Mouse (Mus musculus): ENCODE results near the gene Qser1.
"Not testable (repeated sequence)": the region's sequence is repeated elsewhere in the genome, so short reads cannot be mapped to it uniquely, and the experiment has no call there.

The Qser1 gene

DNA sequence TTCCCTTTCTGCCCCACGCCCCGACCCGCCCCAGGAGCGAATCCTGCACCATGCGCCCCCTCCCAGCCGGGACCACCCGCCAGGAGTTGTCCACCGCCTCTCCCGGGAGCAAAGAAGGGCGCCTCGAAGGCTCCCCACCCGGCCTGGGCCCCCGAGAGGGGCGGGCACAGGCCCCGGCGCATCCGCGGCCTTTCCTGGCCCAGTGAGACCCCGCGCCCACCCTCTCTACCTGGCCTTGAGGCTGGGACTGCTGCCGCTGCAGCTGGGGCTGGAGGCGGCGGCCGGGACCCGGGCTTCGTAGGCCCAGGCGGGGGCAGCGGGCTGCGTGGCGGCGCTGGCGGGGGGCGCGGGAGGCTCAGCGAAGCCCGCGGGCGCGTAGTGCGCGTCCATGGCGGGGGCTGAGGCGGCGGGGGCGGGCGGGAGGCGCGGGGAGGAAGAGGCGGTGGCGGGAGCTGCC lies at the start of gene Qser1:
Gene Qser1, minus strand, starts transcription at position 390 of the 457 bp plus-strand sequence.
- DNase-seq (ENCODE audit: low read depth, low spot score) = no peak

DNA sequence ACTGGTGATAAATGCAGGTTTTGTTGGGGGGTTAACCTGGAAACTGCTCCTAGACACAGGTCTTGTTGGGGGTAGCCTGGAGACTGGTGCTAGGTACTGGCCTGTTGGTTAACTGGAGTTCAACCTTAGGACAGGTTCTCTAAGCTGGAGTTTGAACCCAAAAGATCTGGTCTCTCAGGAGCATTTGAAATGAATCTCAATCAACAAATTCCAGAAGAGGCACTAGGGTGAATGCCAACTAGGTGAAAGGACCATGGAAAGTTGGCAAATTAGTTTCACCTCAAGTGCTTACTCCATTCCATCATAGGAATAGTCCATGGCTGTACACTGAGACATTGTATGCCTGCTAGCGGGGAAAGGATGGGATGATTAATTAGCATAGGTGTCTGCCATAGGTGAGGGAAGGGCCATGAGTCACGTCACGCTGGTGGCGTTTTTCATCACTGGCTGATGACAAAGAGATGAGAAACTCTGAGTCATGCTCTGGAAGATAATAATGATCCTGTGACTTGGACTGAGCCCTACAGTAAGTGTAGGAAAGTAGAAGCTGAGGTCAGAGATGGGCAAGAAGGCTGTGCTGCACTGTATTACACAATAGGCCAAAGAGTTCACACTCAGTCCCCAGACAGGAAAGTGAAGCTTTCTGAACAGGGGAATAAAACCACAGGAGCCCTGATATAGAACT lies 47.8 kb upstream of the Qser1 start:
- DNase-seq (ENCODE audit: low read depth, low spot score) = no peak

DNA sequence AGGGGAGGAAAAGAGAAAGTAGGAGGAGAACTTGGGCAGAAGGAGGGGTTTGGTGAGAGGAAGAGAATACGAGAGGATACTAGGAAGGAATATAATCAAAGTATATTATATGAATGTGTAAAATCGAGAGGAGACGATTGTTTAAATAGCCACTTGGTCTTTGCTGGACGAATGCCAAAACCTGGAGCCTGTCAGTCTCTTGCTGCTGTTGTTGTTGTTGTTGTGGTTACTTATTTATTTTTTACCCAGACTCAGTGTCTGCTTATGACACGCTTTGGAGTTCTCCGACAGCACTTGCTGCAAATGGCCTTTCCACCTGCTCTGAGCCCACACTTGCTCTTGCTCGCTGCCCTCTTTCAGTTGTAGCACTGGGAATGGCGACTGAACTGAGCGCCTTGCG lies 43.9 kb upstream of the Qser1 start:
- DNase-seq (ENCODE audit: low read depth, low spot score) = no peak

DNA sequence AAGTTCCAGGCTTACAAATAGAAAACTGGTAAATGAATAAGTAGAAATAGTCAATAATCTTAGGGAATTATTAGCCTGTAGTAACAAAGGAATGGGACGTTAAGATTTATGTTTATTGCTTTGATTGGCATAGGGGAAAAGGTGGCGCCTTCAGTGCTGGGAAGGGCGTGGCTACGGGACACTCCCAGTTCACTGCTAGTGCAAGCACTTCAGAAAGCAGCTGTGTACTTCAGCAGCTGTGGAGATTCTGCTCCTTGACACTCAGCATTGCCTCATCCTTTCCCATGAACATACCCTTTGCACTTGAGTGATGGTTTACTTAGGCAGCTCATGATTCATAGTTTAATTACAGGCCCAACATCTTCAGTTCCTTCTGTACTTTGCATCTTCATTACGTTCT lies 42.5 kb upstream of the Qser1 start:
- DNase-seq (ENCODE audit: low read depth, low spot score) = no peak

DNA sequence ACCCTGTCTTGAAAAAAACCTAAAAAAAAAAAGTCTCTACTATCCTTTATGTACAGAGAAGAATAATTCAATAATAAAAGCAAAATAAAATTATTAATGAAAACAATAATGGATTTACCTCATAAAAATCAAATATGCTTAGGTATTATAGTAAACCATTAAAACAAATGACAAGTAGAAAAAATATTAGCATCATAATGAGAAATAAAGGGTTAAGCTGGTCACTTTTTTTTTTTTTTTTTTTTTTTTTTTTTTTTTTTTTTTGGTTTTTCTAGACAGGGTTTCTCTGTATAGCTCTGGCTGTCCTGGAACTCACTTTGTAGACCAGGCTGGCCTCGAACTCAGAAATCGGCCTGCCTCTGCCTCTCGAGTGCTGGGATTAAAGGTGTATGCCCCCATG lies 41.5 kb upstream of the Qser1 start:
- not testable (repeated sequence) for DNase-seq (ENCODE audit: low read depth, low spot score)

DNA sequence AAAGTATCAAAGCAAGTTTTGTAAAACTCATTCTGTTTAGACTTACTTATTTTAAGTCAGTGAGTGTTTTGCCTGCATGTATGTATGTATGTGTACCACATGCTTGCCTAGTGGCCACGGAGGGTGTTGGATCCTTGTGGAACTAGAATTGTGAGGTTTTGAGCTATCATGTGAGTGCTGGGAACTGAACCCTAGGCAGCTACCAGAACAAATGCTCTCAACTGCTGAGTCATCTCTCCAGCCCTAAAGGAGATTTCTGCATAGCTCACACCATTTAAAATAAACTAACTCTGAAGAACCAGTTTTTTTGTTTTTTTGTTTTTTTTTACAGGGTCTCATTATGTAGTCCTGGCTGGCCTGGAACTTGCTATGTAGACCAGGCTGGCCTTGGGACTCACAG lies 39.7 kb upstream of the Qser1 start:
- DNase-seq (ENCODE audit: low read depth, low spot score) = no peak

DNA sequence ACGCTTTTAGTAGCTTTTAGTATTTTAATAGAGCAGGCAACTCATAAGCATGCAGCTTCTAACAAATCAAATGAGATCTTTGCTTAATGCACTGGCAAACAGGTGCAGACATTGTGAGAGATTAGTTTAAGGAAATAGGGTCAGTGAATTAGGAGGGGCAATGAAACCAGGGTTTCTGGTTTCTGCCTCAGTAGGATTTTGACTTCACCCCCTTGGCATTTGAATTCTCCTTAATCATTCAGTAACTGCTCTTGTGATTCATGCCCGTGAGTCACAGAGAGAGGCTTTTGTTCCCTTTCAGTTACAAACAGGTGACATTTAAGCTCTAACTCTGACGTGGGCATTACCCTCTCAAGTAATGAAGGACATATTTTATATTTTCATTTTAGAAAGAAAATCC lies 39.2 kb upstream of the Qser1 start:
- DNase-seq (ENCODE audit: low read depth, low spot score) = no peak

DNA sequence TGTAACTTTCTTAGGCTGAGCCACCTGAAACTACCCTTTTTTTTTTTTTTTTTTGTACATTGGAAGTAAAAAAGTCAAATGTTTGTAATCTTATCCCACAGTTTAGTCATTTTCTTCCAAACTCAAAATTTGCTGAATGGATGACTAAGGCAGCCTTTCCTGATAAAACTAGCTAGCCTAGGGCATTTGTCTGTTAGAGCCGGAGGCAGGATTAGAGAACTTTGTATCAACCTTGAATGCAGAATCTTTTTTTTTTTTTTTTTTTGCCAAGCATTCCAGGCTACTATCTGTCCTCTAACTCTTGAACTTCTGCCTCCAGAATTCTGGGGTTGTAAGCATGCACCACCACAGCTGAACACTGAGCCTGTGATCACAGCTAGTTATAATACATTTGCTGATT lies 38.3 kb upstream of the Qser1 start:
- DNase-seq (ENCODE audit: low read depth, low spot score) = no peak

DNA sequence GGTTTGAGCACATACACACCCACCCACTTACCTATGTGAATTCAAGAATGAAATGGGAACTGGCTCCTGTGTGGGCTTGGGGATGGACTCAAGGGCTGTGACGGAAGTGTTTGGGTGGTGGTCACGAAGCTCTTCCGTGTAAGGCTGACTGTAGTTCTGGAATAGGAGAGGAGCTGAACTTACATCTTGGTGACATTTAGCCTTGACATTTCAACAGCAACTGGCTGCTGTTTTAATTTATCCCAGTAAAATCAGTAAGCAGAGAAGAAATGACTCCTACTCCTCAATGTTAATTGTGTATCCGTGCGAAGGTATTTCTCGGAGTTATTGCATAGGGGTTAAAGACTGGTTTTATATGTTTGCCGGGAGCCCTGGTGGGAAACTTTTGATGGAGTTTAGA lies 36.0 kb upstream of the Qser1 start:
- no peak for DNase-seq (ENCODE audit: low read depth, low spot score)

DNA sequence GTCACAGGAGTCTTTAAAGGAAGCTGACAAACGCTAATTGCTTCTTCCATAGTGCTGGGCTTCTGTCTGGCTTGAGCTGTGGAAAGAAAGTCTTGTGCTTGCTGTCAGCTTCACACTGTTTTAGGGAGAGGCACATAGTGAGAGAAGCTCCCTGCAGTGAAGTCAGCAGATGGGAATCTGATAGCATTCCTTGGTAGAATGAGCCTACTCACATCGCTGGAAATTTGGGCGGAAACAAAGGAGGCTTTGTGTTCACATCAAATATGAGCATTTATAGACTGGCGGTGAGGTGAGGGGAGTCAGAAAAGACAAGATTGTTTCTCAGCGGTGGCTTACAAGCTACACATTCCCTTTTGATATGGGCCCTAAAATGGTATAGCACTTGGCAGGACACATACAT lies 35.1 kb upstream of the Qser1 start:
- DNase-seq (ENCODE audit: low read depth, low spot score) = no peak

DNA sequence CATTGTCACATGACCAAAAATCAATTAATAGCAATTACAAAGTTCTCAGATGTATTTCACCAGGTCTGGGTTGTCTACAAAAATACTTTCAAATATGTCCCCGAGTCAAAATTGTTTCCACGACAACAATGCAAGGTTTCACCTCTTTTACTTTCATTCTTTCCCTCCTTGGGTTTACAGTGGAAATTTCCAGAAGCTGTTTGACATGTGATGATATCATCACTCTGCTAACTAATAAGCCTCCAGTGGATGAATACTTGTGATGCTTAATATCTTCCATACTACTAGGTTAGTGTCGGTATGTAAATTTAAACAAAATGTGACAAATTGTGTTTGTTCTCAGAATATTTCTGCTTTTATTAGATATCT lies 33.4 kb upstream of the Qser1 start:
- no peak for DNase-seq (ENCODE audit: low read depth, low spot score)

DNA sequence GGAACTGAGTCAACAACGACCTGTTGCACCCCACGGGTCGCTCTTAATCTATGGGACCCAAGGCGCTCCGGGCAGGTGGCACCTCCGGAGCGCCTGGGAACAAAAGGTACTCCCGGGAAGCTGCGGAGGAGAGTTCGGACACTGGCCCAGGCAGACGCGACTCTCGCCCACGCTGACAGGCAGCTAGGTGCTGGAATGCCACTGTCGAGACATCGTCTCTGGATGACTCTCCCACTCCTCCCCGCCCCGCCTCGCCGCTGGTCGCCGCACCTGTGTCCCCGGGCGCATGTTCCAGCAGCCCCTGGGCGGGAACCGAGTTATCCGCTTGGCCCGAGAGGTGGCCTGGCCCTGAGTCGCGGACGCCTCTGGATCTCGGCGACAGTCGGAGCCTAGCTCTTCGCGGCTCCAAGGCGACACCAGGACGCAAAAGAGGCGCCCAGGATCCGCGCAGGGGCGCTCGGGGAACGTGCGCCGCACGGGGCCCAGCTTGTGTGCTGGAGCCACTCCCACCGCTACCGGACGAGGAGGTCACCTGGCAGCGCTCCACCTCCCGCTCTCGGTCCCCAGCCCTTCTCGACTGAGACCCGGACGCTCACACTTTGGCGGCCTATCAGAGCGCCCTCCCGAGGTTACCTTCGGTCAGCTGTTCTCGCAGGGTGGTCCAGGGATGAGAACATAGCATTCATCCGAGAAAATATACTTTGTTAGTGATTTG lies 32.9 kb upstream of the Qser1 start, which contains the start of gene Prrg4:
Gene Prrg4, minus strand, starts transcription at position 601 of the 715 bp plus-strand sequence.
- no peak for DNase-seq (ENCODE audit: low read depth, low spot score)

DNA sequence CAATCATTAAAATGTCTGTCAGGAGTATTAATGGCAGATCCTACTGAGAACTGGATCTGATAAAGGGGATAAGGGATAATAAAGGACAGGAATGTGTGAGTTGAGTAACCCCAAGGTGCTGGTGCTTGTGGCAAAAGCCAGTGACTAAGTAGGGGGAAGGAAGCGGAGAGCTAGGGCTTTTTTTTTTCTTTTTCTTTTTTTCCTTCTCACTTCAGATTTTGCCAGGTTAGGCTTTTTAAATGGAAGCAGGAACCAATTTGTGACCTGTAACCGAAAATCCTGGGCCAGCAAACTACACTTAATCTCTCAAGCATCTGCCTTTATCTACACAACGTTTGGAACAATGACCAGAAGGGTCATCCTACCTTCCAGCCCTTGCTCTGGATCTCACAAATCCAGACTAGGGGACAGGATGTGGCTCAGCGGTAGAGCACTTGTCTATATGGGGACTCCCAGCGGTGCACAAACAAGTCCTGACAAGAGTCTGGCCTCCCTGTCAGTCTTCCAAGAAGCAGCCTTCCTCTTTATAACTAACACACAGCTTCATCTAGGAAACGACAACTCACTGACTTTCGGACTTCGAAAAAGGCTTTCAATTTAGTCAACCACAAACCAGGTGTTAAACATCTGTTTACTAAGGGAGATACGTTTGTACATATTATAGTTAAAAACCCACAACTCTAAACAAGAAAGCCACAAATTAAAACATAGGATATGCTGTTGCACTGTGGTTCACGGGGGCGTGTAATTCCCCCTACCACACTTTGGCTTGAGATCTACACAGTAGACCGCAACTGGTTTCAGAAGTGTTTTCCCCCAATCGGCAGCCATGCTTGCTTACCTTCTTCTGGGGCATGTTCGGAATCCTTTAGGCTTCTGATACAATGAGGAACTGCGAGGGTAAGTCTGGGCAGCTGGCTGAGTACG lies 31.9 kb upstream of the Qser1 start:
- DNase-seq (ENCODE audit: low read depth, low spot score) = no peak

DNA sequence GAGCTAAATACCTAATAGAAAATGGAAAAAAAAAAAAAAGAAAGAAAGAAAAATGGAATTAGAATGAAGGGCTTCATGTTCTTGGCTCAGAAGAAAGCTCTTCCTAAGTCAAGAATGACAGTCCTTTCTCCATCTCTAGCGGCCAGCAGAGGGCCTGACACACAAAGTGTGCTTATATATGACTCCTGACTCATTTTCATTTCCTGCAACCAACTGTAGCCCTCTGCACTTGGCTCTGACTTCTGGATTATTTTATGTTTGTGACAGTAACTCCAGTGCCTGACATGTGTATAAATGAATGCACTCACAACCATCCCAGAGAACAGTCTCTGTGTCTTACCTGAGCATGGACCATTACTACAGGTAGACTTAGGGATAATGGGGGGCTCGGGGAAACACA lies 31.1 kb upstream of the Qser1 start:
- DNase-seq (ENCODE audit: low read depth, low spot score) = no peak

DNA sequence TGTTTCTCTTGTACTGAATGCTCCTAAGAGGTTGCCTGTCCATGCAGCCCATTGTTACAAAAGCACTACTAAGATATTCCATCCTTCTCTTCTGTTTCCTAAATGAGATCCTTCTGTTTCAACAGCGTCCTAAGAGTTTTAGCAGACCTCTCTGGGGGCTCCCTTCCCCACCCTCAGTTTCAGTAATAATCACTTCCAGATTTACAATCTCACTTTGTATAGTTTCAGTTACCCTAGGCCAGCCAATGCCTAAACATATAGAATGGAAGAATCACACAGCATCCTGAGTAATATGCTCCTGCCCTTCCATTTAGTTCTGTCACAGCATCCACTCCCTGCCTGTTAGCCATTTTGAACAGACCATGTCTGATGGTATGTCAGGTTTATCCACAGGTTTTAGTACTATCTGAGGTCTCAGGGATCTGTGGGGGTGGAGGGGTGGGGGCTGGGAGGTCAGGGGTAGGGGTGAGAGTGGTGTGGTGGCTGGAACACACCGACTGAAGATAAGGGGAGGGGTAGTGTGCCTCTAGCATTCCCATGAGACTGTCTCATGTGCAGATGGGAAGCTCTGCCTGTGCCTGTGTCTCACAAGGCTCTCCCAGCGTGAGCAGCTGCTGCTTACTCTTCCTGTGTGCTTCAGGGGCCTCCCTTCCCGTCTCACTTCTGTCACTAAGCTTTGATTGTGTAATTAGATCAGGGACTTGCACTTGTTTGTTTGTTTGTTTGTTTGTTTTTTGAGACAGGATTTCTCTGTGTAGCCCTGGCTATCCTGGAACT lies 30.3 kb upstream of the Qser1 start:
- DNase-seq (ENCODE audit: low read depth, low spot score) = no peak

DNA sequence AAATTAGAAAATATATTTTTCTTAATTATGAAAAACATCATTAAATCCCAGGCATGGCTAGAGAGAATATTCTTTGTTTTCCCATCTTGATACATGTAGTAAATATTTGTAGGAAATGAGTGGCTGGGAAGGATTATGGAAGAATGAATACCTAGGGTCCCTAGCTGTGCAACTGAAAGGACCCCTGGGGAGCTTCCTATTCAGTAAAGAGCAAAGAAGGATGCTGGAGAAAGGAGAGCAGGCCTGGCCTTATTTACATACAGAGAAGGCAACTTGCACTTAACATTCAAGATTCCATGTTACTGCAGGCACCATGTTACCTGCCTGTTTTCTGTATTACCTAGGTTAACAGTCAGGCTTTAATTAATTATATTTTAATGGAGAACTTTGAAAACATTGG lies 26.0 kb upstream of the Qser1 start:
- DNase-seq (ENCODE audit: low read depth, low spot score) = no peak

DNA sequence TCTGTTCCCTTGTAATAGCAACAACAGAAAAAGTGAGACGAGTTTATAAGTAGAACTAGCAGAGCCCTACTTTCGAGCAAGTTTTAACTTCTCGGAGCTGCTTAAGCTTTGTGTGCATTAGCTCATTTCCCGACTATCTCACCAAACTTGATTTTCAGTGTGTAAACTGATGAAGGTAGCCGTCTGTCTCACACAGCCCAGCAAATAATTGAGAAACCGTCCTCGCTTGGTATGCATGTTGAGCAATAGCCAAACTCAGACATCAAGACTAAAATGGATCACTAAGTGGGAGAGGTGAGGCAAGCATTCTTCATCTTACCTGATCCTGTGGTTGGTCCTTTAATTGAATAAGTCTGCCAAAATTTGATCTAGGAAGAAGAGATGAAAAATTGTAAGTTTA lies 25.2 kb upstream of the Qser1 start:
- DNase-seq (ENCODE audit: low read depth, low spot score) = no peak

DNA sequence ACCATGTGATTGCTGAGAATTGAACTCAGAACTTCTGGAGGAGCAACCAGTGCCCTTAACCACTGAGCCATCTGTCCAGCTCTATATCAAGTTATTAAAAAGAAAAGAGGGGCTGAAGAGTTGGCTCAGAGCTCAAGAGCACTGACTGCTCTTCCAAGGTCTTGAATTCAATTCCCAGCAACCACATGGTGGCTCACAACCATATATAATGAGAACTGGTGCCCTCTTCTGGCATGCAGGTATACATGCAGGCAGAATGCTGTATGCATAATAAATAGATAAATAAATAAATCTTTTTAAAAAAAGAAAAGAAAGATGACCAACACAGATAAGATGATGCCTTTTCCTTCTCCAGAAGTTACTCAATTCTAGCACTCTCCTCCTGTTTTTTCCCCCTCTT lies 24.4 kb upstream of the Qser1 start:
- no peak for DNase-seq (ENCODE audit: low read depth, low spot score)

DNA sequence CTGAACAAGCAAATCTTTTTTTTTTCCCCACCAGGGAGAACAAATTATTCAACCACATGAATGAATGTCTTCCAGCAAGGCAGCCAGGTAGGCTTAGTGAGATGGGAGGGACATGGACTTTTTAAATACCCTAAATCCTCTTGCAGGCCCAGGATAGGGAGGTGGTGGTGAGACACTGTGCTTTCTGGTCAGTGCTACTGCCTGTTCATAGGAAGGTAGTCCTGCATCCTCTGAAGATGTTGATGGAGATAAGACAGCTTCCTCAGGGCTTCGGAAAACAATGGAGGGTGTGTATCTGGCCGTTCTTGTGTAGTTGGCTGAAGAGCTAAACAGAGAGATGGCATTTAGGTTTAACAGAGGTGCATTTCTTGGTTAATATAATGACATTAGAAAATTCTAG lies 15.9 kb upstream of the Qser1 start:
- DNase-seq (ENCODE audit: low read depth, low spot score) = no peak

DNA sequence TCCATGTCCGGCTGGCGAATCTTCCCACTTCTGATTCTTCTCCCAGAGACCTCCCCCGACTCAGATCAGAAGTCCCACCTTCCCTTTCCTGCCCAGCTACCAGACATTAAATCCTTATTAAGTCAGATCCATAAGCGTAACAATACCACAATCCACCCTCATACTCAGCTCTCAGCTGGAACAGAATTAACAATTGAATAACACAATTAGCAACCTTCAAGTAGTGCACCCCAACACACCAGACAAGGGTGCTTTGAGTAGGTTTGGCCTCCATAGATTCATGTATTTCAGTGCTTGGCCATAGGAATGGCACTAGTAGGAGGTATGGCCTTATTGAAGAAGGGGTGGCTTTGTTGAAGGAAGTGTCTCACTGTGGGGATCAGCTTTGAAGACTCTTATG lies 9.6 kb upstream of the Qser1 start:
- no peak for DNase-seq (ENCODE audit: low read depth, low spot score)

DNA sequence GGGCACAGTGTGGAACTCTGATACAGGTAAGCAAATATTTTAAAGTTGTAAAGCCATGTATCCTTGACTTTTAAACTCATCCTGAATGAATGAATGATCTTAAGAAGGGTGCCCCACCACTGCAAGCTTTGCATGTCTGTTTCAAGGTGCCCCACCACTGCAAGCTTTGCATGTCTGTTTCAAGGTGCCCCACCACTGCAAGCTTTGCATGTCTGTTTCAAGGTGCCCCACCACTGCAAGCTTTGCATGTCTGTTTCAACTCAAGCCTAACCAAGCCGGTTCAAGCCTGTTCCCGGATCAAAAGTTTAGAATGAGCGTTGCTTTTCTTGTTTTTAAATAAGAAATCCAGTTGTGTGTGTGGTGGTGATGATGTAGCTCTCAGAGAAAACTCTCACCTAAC lies 2.2 kb upstream of the Qser1 start:
- DNase-seq (ENCODE audit: low read depth, low spot score) = not testable (repeated sequence)

Data from embryo, embryonic 11.5 days (tissue).